Mouse (Mus musculus): ENCODE results near the gene Shd. TPM values are rescaled to one million over a fixed set of nuclear protein-coding genes. Genes with fewer than 3 reads are reported as not detected.
"Not testable (repeated sequence)": the region's sequence is repeated elsewhere in the genome, so short reads cannot be mapped to it uniquely, and the experiment has no call there.

Shd gene
- 1 to 10 TPM; 3.7 to 4.6 TPM for total RNA-seq (2021)

DNA sequence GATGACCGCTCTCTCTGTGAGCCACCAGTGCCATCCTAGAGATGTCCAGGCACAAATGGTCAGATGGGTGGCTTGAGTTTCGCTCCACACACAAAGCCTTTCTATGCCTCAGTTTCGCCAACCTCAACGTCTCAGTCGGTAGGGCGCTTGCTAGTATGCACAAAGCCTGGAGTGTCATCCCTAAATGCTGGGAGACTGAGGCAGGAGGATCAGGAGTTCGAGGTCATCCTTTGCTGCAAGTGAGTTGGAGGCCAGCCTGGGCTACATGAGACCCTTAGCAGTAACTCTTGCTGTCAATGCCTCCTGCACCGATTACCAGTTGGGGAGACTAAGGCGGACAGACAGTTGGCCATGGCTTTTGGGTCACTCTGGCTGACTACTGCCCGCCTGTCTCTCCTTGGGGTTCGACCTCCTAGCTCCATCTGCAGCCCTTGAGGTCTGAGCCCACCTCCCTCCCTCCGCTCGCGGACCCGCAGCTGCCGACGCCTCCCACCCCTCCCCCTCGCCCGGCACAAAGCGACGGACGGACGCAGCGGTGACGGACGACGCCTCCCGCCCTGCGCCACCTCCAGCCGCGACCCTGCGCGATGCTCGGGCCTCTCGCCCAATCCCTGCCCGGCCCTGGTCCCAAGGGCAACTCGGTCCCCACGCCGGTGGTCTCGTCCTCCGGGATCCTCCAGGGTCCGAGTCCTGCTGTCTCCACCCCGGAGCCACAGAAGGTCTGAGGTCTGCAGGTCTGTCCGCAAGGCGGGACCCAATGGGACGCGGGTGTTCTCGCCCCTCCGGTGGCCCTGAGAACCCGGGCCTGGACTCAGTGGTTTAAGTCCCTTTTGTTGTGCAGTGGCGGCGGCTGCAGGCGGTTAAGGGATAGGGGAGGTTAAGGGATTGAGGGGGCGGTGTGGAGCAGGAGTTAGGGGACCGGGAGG lies at the start of gene Shd:
Gene Shd (plus strand): TSS at position 502 of the 926 bp plus-strand sequence.
- peak; percentile 50 for DNase-seq

DNA sequence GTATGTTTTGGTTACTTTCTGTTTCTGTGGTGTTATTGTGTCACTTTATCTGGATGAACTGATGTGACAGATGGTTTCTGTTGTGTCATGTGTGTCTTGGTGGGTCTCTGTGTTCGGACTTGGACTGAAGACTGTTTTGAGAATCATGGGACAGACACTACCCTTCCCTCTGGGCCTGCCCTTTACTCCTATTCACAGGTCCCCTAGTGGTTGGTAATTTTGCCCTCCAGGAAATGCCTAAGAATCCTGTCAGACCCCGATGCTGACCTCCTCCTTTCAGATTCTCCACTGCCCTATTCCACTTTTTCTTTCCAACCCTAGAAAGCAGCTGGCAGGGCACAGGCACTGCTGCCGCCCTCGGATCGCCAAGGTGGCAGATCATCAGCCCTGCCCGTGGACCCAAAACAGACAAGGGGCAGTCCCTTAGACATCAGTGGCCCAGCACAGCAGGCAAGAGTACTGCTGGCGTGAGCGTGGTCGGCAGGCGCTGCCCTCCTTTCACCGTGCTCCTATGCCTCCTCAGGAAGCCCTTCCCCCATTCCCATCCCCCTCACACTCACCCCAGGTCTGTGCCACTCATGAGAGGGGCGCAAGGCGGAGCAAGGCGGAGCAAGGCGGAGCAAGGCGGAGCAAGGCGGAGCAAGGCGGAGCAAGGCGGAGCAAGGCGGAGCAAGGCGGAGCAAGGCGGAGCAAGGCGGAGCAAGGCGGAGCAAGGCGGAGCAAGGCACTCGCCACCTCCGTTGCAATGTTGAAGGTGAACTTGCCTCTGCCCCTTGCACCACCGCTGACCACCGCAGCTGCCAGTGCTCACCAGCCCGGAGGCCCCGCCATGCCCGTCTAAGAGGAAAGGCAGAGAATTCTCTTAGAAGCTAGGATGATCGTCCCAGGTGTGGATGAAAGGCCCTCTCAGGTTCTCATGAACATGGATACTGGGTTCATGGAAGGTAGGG lies 38.4 kb upstream of the Shd start:
- peak; percentile 38 for DNase-seq

DNA sequence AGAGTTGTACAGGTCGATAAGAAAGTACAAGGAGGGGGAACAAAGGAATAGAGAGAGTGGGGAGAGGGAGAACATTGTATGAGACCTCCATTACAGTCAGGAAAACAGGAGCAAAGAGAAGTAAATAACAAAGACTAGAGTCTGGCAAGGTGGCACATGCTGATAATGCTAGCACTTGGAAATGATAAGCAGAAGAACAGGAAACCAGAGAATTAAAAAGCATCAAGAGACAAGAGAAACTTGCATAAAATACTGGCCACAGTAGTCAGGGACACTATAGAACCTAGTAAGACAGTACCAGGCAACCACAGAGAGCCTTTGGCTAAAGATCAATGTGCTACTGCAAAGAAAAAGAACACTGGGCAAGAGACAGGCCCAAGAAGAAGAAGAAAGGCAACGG lies 37.6 kb upstream of the Shd start:
- DNase-seq, result no peak

DNA sequence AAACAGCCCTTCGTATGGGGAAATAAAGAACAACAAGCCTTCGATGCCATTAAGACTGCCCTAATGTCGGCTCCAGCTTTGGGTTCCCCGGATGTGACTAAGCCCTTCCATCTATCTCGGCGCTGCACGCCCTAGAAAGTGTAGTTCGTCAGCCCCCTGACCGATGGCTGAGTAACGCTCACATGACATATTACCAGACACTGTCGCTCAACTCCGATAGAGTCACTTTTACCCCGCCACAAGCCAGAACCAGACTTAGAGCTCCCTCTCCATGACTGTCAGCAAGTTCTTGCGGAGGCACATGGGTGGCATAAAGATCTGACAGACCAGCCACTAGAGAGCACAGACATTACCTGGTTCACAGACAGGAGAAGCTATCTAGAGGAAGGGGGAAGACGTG lies 37.1 kb upstream of the Shd start:
- no peak for DNase-seq

DNA sequence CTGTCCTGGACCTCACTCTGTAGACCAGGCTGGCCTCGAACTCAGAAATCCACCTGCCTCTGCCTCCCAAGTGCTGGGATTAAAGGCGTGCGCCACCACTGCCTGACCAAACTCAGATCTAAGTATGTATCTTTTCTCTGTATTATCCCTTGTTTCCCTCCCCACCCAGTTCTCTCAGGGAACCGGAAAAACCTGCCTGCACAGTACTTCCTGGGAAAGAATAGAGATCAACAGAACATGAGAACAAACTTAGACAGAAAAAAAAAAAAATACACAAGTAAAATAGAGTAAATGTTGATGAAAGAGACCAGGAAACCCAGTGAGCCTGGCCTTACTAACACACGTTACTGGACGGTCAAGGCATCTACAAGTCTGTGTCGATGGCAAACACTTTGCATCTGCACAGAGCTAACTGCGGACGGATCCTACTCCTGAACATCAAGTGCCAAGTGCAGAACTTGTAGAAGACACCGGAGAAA lies 25.8 kb upstream of the Shd start:
- not testable (repeated sequence) for DNase-seq

GRCm38 (mm10) chr17:55944866-55945682 lies 25.2 kb upstream of the Shd start:
- DNase-seq, result peak; percentile 94

- no peak for DNase-seq
Measured at GRCm38 (mm10) chr17:55945696-55946095, 24.6 kb upstream of the Shd start.

DNA sequence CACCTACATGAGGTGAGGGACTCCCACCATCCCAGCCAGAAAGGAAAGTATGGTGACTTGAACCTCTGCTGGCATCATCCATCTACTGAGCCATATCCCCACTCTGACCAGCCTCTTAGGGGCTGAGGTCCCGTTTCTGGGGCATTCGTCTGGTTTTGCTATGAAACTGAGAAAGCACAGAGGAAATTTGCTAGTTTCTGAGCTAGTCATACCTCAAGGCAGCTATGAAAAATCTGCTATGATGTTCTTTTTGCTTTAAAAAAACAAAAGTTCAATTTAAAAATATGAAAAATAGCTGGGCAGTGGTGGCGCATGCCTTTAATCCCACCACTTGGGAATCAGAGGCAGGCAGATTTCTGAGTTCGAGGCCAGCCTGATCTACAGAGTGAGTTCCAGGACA lies 21.6 kb upstream of the Shd start:
- no peak for DNase-seq

GRCm38 (mm10) chr17:55949400-55949799 lies 20.9 kb upstream of the Shd start, which contains the start of gene Zfp119b:
TSS of gene Zfp119b (minus strand) at chr17:55949500.
- no peak for DNase-seq

GRCm38 (mm10) chr17:55950601-55951000 lies 19.7 kb upstream of the Shd start:
- no peak for DNase-seq

DNA sequence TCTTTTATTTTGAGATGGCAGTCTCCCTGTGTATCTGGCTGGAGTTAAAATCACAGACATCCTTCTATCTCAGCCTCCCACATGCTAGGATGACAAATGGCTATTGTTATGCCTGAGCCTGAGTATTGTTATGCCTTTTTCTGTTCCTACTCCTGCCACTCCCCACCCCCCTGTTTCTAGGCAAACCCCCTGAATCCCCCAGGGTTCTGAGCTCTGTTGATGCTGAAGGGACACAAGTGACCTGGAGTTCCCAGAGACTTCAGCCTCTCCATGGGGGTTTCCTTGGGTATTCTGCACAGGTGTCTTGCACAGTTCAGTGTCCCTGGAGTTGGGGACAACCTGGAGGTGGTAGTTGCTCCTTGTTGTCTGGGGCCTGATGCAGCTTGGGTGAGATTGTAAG lies 18.2 kb upstream of the Shd start:
- no peak for DNase-seq

DNA sequence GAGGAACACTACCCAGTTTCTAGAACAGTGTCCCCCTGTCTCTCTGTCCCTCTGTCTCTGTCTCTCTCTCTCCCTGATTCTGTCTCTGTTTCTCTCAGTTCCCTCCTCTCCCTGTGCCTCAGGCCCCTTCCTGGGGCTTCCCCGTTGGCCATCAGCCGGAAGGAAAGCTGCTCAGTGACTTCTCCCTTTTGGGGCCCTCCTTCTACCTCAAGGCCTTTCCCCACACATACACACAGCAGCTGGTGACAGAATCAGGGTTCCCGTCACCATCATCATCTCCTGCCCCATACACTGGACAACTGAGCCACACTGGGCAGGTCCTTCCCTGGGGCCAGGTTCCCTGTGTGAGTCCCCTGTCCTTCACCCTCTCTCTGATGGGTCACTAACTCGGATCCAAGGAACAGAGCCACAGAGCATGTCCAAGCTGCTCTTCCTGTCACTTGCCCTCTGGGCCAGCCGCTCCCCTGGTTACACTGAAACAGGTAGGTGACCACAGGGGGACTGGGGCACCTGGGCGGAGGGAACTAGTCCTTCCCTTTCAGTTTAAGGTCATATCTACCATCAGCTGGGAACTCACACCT lies 17.7 kb upstream of the Shd start, which contains the start of gene Ebi3:
Gene Ebi3 (plus strand): TSS at position 194 of the 581 bp plus-strand sequence.
- no peak for DNase-seq

- DNase-seq, result no peak
Measured at GRCm38 (mm10) chr17:55953751-55954150, 16.5 kb upstream of the Shd start.

DNA sequence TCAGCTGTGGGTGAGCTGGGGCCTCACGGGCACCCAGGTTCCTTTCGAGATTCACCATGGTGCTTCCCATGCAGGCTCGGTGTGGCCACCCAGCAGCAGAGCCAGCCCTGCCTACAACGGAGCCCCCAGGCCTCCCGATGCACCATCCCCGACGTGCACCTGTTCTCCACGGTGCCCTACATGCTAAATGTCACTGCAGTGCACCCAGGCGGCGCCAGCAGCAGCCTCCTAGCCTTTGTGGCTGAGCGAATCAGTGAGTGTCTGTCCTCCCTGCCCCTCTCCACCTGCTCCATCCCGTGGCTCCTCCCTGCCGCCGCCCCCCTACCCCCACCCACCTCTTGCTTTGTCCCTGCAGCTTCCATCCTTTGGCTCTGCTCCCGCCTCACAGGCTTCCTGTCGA lies 16.0 kb upstream of the Shd start:
- DNase-seq, result no peak

DNA sequence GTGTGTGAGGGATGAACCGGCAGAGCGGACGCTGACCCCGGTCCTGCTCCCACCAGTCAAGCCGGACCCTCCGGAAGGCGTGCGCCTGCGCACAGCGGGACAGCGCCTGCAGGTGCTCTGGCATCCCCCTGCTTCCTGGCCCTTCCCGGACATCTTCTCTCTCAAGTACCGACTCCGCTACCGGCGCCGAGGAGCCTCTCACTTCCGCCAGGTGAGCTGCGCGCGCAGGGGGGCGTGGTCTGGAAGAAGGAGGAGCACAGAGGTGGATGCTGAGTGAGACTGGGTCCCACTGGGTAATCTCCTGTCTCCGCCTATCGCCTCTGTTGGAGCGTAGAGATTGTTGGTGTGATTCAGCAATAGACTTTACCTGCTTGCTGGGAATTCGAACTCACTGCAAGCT lies 14.1 kb upstream of the Shd start:
- peak; percentile 53 for DNase-seq

DNA sequence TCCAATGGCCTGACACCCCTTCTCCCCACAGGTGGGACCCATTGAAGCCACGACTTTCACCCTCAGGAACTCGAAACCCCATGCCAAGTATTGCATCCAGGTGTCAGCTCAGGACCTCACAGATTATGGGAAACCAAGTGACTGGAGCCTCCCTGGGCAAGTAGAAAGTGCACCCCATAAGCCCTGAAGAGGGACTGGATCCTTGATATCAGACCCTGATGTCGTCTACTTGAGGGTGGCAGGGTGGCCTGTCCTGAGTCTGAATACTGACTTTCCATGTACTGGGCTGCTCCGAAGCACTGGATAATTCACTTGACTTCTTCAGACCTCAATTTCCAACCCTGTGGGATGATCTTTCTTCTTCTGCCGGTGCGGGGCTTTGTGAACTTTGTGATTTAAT lies 13.7 kb upstream of the Shd start:
- no peak for DNase-seq

DNA sequence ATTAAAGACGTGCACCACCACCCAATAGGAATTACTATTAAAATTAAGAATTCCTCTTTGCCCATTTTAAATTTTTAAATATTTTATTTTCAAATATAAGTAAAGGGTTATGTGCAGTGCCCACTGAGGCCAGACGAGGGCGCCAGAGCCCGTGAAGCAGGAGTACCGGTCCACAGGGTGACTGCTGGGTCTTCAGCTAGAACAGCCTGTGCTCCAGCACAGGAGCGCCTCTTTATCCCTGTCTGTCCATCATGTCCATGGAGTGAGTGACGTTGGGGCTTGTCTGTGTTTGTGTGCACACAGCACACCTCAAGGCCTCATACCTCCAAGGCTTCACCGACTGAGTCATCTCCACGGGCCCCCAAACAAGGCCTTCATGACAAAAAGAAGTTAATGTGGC lies 13.1 kb upstream of the Shd start:
- peak; percentile 82 for DNase-seq

DNA sequence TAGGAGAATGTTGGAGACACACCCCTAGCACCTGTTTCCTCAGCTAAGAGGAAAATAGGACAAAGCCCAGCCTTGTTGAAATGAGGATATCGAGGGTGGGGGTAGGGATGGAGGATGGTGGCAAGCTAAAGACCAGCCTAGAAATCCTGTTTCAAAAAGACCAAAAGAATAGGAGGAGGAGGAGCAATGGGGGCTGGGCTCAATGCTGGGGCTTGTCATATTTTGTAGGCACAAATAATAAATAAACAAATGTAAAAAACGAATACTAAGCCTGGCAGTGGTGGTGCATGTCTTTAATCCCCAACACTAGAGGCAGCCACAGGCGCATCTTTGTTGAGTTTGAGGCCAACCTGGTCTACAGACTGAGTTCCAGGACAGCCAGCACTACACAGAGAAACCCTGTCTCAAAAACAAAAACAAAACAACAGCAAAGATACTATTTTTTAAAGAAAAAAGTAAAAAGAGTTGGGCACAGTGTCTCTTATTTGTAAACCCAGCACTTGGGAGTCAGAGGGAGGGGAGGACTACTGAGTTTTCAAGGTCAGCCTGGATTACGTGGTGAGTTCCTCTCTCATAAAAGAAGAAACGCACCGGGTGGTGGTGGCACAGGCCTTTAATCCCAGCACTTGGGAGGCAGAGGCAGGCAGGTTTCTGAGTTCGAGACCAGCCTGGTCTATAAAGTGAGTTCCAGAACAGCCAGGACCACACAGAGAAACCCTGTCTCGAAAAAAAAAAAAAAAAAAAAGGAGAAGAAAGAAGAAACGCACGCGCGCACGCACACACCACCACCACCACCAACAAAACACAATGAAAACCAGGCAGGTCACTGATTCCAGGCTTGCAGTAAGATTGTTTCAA lies 12.3 kb upstream of the Shd start:
- no peak for DNase-seq

DNA sequence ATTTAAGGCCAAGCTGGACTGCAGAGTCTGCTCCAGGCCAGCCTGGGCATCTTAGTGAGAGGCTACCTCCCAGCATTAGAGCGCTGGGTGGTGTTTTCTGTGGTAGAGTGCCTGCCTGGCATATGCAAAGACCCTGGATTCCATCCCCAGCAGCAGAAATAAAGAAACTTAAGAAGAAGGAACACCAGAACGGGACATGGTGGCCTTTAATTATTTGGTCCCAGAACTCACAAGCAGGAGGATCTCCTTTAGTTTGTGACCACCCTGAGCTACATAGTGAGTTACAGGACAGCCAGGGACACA lies 11.7 kb upstream of the Shd start:
- no peak for DNase-seq

- peak; percentile 95 for DNase-seq
Measured at GRCm38 (mm10) chr17:55958918-55959728, 11.1 kb upstream of the Shd start, which contains the start of gene Yju2. TSS of gene Yju2 (plus strand) at chr17:55959099.
